Mouse (Mus musculus) adrenal gland, postnatal 25 days (tissue): Measurements from ENCODE around the gene B3gat3. TPM values are rescaled to one million over a fixed set of nuclear protein-coding genes. Genes with fewer than 3 reads are reported as not detected.

ENCODE experiments used
- microRNA-seq, 2 experiments: library from miRNA; unstranded; fragments of <30 nt; microRNA quantifications; one replicate each; pipeline ENCODE4 v1.2.0; 2021
- total RNA-seq: library from RNA; stranded (reverse); gene quantifications from 2 replicates; pipeline ENCODE4 v1.2.3, GENCODE M21; 2021

Gene B3gat3
- total RNA-seq, 1 experiment from 2014 or later, result 58.5 TPM

Small RNA genes within 50 kb of the gene (microRNA-seq; reads per million reads assigned to microRNA genes)
- 0 to 0.71 reads per million in 2 experiments for gene Mir5136

Other genes with a start within 250 kb of the B3gat3 start
- gene Slc3a2, start 197.0 kb upstream of the B3gat3 start, total RNA-seq, result 269 and 403 TPM in 2 replicates
- 52.0 and 57.7 TPM in 2 replicates for gene Wdr74, start 184.5 kb upstream of the B3gat3 start, total RNA-seq
- gene 1700092M07Rik, start 179.7 kb upstream of the B3gat3 start, total RNA-seq, result 2.6 and 2.8 TPM in 2 replicates
- gene Stx5a, start 179.0 kb upstream of the B3gat3 start, total RNA-seq, result 92.3 and 106 TPM in 2 replicates
- gene Nxf1, start 163.3 kb upstream of the B3gat3 start, total RNA-seq, result 128 and 179 TPM in 2 replicates
- 122 and 123 TPM in 2 replicates for gene Tmem223, start 149.4 kb upstream of the B3gat3 start, total RNA-seq
- 56.4 and 75.9 TPM in 2 replicates for gene Tmem179b, start 145.9 kb upstream of the B3gat3 start, total RNA-seq
- 15.1 and 23.1 TPM in 2 replicates for gene Taf6l, start 134.0 kb upstream of the B3gat3 start, total RNA-seq
- gene Polr2g, start 121.8 kb upstream of the B3gat3 start, total RNA-seq, result 96.3 and 103 TPM in 2 replicates
- 2.4 and 3.9 TPM in 2 replicates for gene Zbtb3, start 117.8 kb upstream of the B3gat3 start, total RNA-seq
- gene Ttc9c, start 101.0 kb upstream of the B3gat3 start, total RNA-seq, result 32.7 and 41.1 TPM in 2 replicates
- 72.0 and 83.0 TPM in 2 replicates for gene Hnrnpul2, start 100.4 kb upstream of the B3gat3 start, total RNA-seq
- 23.5 TPM in 1 of 2 replicates, not detected in the other for gene AC129217.1, start 90.6 kb upstream of the B3gat3 start, total RNA-seq
- gene Bscl2, start 82.9 kb upstream of the B3gat3 start, total RNA-seq, result 139 and 169 TPM in 2 replicates
- 5.3 and 6.1 TPM in 2 replicates for gene Gng3, start 81.2 kb upstream of the B3gat3 start, total RNA-seq
- gene Lrrn4cl, start 69.6 kb upstream of the B3gat3 start, total RNA-seq, result 1.4 and 1.8 TPM in 2 replicates
- gene Ubxn1, start 48.9 kb upstream of the B3gat3 start, total RNA-seq, result 206 and 217 TPM in 2 replicates
- gene Uqcc3, start 39.5 kb upstream of the B3gat3 start, total RNA-seq, result 70.0 and 72.2 TPM in 2 replicates
- gene Lbhd1, start 36.6 kb upstream of the B3gat3 start, total RNA-seq, result 5.9 and 23.7 TPM in 2 replicates
- gene Gm49403, start 36.4 kb upstream of the B3gat3 start, total RNA-seq, result not detected in 2 replicates
- 48.8 and 57.4 TPM in 2 replicates for gene 1810009A15Rik, start 31.5 kb upstream of the B3gat3 start, total RNA-seq
- gene Gm49416, start 31.4 kb upstream of the B3gat3 start, total RNA-seq, result not detected in 2 replicates
- gene Ints5, start 27.4 kb upstream of the B3gat3 start, total RNA-seq, result 23.5 and 26.7 TPM in 2 replicates
- gene Ganab, start 22.3 kb upstream of the B3gat3 start, total RNA-seq, result 196 and 200 TPM in 2 replicates
- 33.4 and 33.8 TPM in 2 replicates for gene Rom1, start 9.0 kb downstream of the B3gat3 start, total RNA-seq
- 57.2 and 67.5 TPM in 2 replicates for gene Eml3, start 9.2 kb downstream of the B3gat3 start, total RNA-seq
- 98.6 and 104 TPM in 2 replicates for gene Mta2, start 21.5 kb downstream of the B3gat3 start, total RNA-seq
- gene Tut1, start 33.5 kb downstream of the B3gat3 start, total RNA-seq, result 23.1 and 23.6 TPM in 2 replicates
- 327 and 416 TPM in 2 replicates for gene Eef1g, start 46.7 kb downstream of the B3gat3 start, total RNA-seq
- 93.0 and 106 TPM in 2 replicates for gene Ahnak, start 68.9 kb downstream of the B3gat3 start, total RNA-seq
- not detected in 2 replicates for gene Scgb1a1, start 167.6 kb downstream of the B3gat3 start, total RNA-seq
- 8.0 and 12.2 TPM in 2 replicates for gene Asrgl1, start 215.3 kb downstream of the B3gat3 start, total RNA-seq